Mouse (Mus musculus): ENCODE measurements at regions not wholly inside any gene's neighbourhood (a gene's known extent, or its start where the extent isn't known, plus 50 kb on each side); places are given as distances from the start of the nearest gene placed in this dataset.

- H3K4me3 ChIP-seq (ENCODE audit: low read depth, low read length), result no peak overlapping the region
- H3K36me3 ChIP-seq (ENCODE audit: control insufficient read depth, insufficient read depth, low read length, poor library complexity, severe bottlenecking), result no peaks in the 10 kb centered on the region
- H3K27me3 ChIP-seq (ENCODE audit: control insufficient read depth, insufficient read depth, low read length, poor library complexity, severe bottlenecking), result no peaks in the 10 kb centered on the region
- H3K4me1 ChIP-seq (ENCODE audit: control insufficient read depth, insufficient read depth, low read length), result no peaks in the 10 kb centered on the region
- no peaks in the 10 kb centered on the region for H3K9me3 ChIP-seq (replicated peaks; ENCODE audit: control insufficient read depth, insufficient read depth, low read length, poor library complexity, severe bottlenecking)
- TF ChIP-seq POLR2A (IDR thresholded peaks at IDR 0.05; ENCODE audit: insufficient read depth, low read length), result no peak
- no peak for TF ChIP-seq CTCF (IDR thresholded peaks at IDR 0.05; ENCODE audit: low read depth, low read length)
- TF ChIP-seq EP300 (IDR thresholded peaks at IDR 0.05; ENCODE audit: insufficient read depth, low read depth, low read length), result no peak
- no peak overlapping the region for H3K9ac ChIP-seq (ENCODE audit: low read depth, poor library complexity, severe bottlenecking)
- H3K27ac ChIP-seq (ENCODE audit: insufficient read depth, low read length), result no peak overlapping the region
Measured at GRCm38 (mm10) chr6:94927811-94928210, 189.2 kb upstream of the Kbtbd8 start.

GRCm38 (mm10) chr6:94926652-94927211 is 190.3 kb upstream of the Kbtbd8 start:
- no peak overlapping the region for H3K9ac ChIP-seq (ENCODE audit: low read depth, poor library complexity, severe bottlenecking)
- no peak overlapping the region for H3K27ac ChIP-seq (ENCODE audit: insufficient read depth, low read length)
- H3K27me3 ChIP-seq (ENCODE audit: control insufficient read depth, insufficient read depth, low read length, poor library complexity, severe bottlenecking), result no peaks in the 10 kb centered on the region
- no peaks in the 10 kb centered on the region for H3K4me1 ChIP-seq (ENCODE audit: control insufficient read depth, insufficient read depth, low read length)
- H3K4me3 ChIP-seq (ENCODE audit: low read depth, low read length), result no peak overlapping the region
- no peaks in the 10 kb centered on the region for H3K36me3 ChIP-seq (ENCODE audit: control insufficient read depth, insufficient read depth, low read length, poor library complexity, severe bottlenecking)
- H3K9me3 ChIP-seq (replicated peaks; ENCODE audit: control insufficient read depth, insufficient read depth, low read length, poor library complexity, severe bottlenecking), result no peaks in the 10 kb centered on the region
- TF ChIP-seq CTCF (IDR thresholded peaks at IDR 0.05; ENCODE audit: low read depth, low read length) (no peak), POLR2A (IDR thresholded peaks at IDR 0.05; ENCODE audit: insufficient read depth, low read length) (no peak), EP300 (IDR thresholded peaks at IDR 0.05; ENCODE audit: insufficient read depth, low read depth, low read length) (no peak)

- H3K4me1 ChIP-seq (ENCODE audit: control insufficient read depth, insufficient read depth, low read length), result no peaks in the 10 kb centered on the region
- H3K9me3 ChIP-seq (replicated peaks; ENCODE audit: control insufficient read depth, insufficient read depth, low read length, poor library complexity, severe bottlenecking), result no peaks in the 10 kb centered on the region
- no peak overlapping the region for H3K4me3 ChIP-seq (ENCODE audit: low read depth, low read length)
- H3K9ac ChIP-seq (ENCODE audit: low read depth, poor library complexity, severe bottlenecking), result no peak overlapping the region
- no peaks in the 10 kb centered on the region for H3K36me3 ChIP-seq (ENCODE audit: control insufficient read depth, insufficient read depth, low read length, poor library complexity, severe bottlenecking)
- no peaks in the 10 kb centered on the region for H3K27me3 ChIP-seq (ENCODE audit: control insufficient read depth, insufficient read depth, low read length, poor library complexity, severe bottlenecking)
- no peak overlapping the region for H3K27ac ChIP-seq (ENCODE audit: insufficient read depth, low read length)
- TF ChIP-seq POLR2A (IDR thresholded peaks at IDR 0.05; ENCODE audit: insufficient read depth, low read length), result no peak
- no peak for TF ChIP-seq CTCF (IDR thresholded peaks at IDR 0.05; ENCODE audit: low read depth, low read length)
- no peak for TF ChIP-seq EP300 (IDR thresholded peaks at IDR 0.05; ENCODE audit: insufficient read depth, low read depth, low read length)
Measured at GRCm38 (mm10) chr6:94925408-94925807, 191.6 kb upstream of the Kbtbd8 start.

GRCm38 (mm10) chr6:94924338-94925039 is 192.6 kb upstream of the Kbtbd8 start:
- Histone ChIP-seq H3K4me1 (ENCODE audit: control insufficient read depth, insufficient read depth, low read length) (no peaks in the 10 kb centered on the region), H3K27ac (ENCODE audit: insufficient read depth, low read length) (no peak overlapping the region), H3K27me3 (ENCODE audit: control insufficient read depth, insufficient read depth, low read length, poor library complexity, severe bottlenecking) (no peaks in the 10 kb centered on the region), H3K9ac (ENCODE audit: low read depth, poor library complexity, severe bottlenecking) (no peak overlapping the region), H3K9me3 (replicated peaks; ENCODE audit: control insufficient read depth, insufficient read depth, low read length, poor library complexity, severe bottlenecking) (no peaks in the 10 kb centered on the region), H3K36me3 (ENCODE audit: control insufficient read depth, insufficient read depth, low read length, poor library complexity, severe bottlenecking) (no peaks in the 10 kb centered on the region), H3K4me3 (ENCODE audit: low read depth, low read length) (no peak overlapping the region)
- TF ChIP-seq POLR2A (IDR thresholded peaks at IDR 0.05; ENCODE audit: insufficient read depth, low read length) (no peak), EP300 (IDR thresholded peaks at IDR 0.05; ENCODE audit: insufficient read depth, low read depth, low read length) (no peak), CTCF (IDR thresholded peaks at IDR 0.05; ENCODE audit: low read depth, low read length) (no peak)

- H3K36me3 ChIP-seq (ENCODE audit: control insufficient read depth, insufficient read depth, low read length, poor library complexity, severe bottlenecking), result no peaks in the 10 kb centered on the region
- no peak overlapping the region for H3K9ac ChIP-seq (ENCODE audit: low read depth, poor library complexity, severe bottlenecking)
- TF ChIP-seq EP300 (IDR thresholded peaks at IDR 0.05; ENCODE audit: insufficient read depth, low read depth, low read length) (no peak), CTCF (IDR thresholded peaks at IDR 0.05; ENCODE audit: low read depth, low read length) (no peak), POLR2A (IDR thresholded peaks at IDR 0.05; ENCODE audit: insufficient read depth, low read length) (no peak)
Measured at GRCm38 (mm10) chr6:94921741-94922140, 195.3 kb upstream of the Kbtbd8 start.

GRCm38 (mm10) chr6:94920770-94921169 is 196.3 kb upstream of the Kbtbd8 start:
- TF ChIP-seq POLR2A (IDR thresholded peaks at IDR 0.05; ENCODE audit: insufficient read depth, low read length) (no peak), EP300 (IDR thresholded peaks at IDR 0.05; ENCODE audit: insufficient read depth, low read depth, low read length) (no peak), CTCF (IDR thresholded peaks at IDR 0.05; ENCODE audit: low read depth, low read length) (no peak)
- Histone ChIP-seq H3K9ac (ENCODE audit: low read depth, poor library complexity, severe bottlenecking) (no peak overlapping the region), H3K4me3 (ENCODE audit: low read depth, low read length) (no peak overlapping the region), H3K27me3 (ENCODE audit: control insufficient read depth, insufficient read depth, low read length, poor library complexity, severe bottlenecking) (no peaks in the 10 kb centered on the region), H3K9me3 (replicated peaks; ENCODE audit: control insufficient read depth, insufficient read depth, low read length, poor library complexity, severe bottlenecking) (no peaks in the 10 kb centered on the region), H3K27ac (ENCODE audit: insufficient read depth, low read length) (no peak overlapping the region), H3K4me1 (ENCODE audit: control insufficient read depth, insufficient read depth, low read length) (no peaks in the 10 kb centered on the region), H3K36me3 (ENCODE audit: control insufficient read depth, insufficient read depth, low read length, poor library complexity, severe bottlenecking) (no peaks in the 10 kb centered on the region)

More at GRCm38 (mm10) chr6:94921741-94922140, 195.3 kb upstream of the Kbtbd8 start:
- Histone ChIP-seq H3K4me1 (ENCODE audit: control insufficient read depth, insufficient read depth, low read length) (no peaks in the 10 kb centered on the region), H3K27me3 (ENCODE audit: control insufficient read depth, insufficient read depth, low read length, poor library complexity, severe bottlenecking) (no peaks in the 10 kb centered on the region), H3K4me3 (ENCODE audit: low read depth, low read length) (no peak overlapping the region), H3K27ac (ENCODE audit: insufficient read depth, low read length) (no peak overlapping the region), H3K9me3 (replicated peaks; ENCODE audit: control insufficient read depth, insufficient read depth, low read length, poor library complexity, severe bottlenecking) (no peaks in the 10 kb centered on the region)

Measured in ES-Bruce4 (cell line).